Mouse (Mus musculus) heart, embryonic 10.5 days (tissue): ENCODE results near the gene Sorcs2. TPM values are rescaled to one million over a fixed set of nuclear protein-coding genes. Genes with fewer than 3 reads are reported as not detected.

Experiments
- DNase-seq: peaks from one replicate; pipeline ENCODE4 v3.0.0-alpha.2; 2017; ENCODE audit warnings: low spot score
- H3K27ac ChIP-seq: fragments of 300-500 bp; sonication (generic); 2 replicates; pipeline ENCODE4 v1.5.1; 2016; ENCODE audit warnings: mild to moderate bottlenecking
- H3K27me3 ChIP-seq: fragments of 300-500 bp; sonication (generic); 2 replicates; pipeline ENCODE4 v1.6.1; 2016; ENCODE audit warnings: mild to moderate bottlenecking; ENCODE audit not compliant: poor library complexity, insufficient read depth, severe bottlenecking
- H3K36me3 ChIP-seq: fragments of 300-500 bp; sonication (generic); 2 replicates; pipeline ENCODE4 v1.6.1; 2016; ENCODE audit warnings: mild to moderate bottlenecking, moderate library complexity
- H3K4me1 ChIP-seq: fragments of 300-500 bp; sonication (generic); 2 replicates; pipeline ENCODE4 v1.6.1; 2016; ENCODE audit warnings: mild to moderate bottlenecking
- H3K4me3 ChIP-seq: fragments of 300-500 bp; sonication (generic); 2 replicates; pipeline ENCODE4 v1.5.1; 2016; ENCODE audit warnings: mild to moderate bottlenecking, moderate library complexity
- H3K9me3 ChIP-seq: fragments of 300-500 bp; sonication (generic); 2 replicates; pipeline ENCODE4 v1.6.1; 2016; ENCODE audit warnings: mild to moderate bottlenecking, moderate library complexity
- WGBS: fragments of 180-500 bp; shearing (Covaris S2); methylation state at CpG from one replicate; pipeline ENCODE4 v1.1.7; 2016; 5-methylcytosine and 5-hydroxymethylcytosine counted together
- polyA plus RNA-seq: library from polyadenylated mRNA; unstranded; fragments of >200 nt; fragmentation: Nextera tagmentation; extraction: Ambion mirVana; gene quantifications from 2 replicates; pipeline ENCODE4 v1.2.1, GENCODE M21; 2016

Gene Sorcs2
- polyA plus RNA-seq, 1 experiment from 2014 or later = 6.9 TPM

- DNase-seq = no peak
- Histone ChIP-seq H3K36me3 (no peaks in the 10 kb centered on the region), H3K9me3 (no peaks in the 10 kb centered on the region), H3K4me1 (peaks cover 47% of the 10 kb centered on the region), H3K4me3 (no peak overlapping the region), H3K27ac (no peak overlapping the region), H3K27me3 (0 out of 2 replicates have a peak, but pooled peaks cover 7% of the 10 kb centered on the region)
- WGBS = 64% methylated on average over 6 of the region's 6 CpGs
Measured at GRCm38 (mm10) chr5:36223787-36224186, 174.2 kb downstream of the Sorcs2 start.

GRCm38 (mm10) chr5:36220626-36221025, 177.3 kb downstream of the Sorcs2 start:
- Histone ChIP-seq H3K27me3 (0 out of 2 replicates have a peak, but pooled peaks cover 7% of the 10 kb centered on the region), H3K36me3 (no peaks in the 10 kb centered on the region), H3K27ac (no peak overlapping the region), H3K4me1 (peaks cover 19% of the 10 kb centered on the region), H3K9me3 (peaks cover 5% of the 10 kb centered on the region; the same call in 1 of the 2 replicates), H3K4me3 (no peak overlapping the region)
- DNase-seq = no peak
- 72% methylated on average over 6 of the region's 6 CpGs for WGBS

- no peak for DNase-seq
- Histone ChIP-seq H3K4me1 (peaks cover 19% of the 10 kb centered on the region), H3K36me3 (no peaks in the 10 kb centered on the region), H3K9me3 (peaks cover 5% of the 10 kb centered on the region; the same call in 1 of the 2 replicates), H3K27me3 (0 out of 2 replicates have a peak, but pooled peaks cover 7% of the 10 kb centered on the region), H3K4me3 (no peak overlapping the region), H3K27ac (no peak overlapping the region)
- WGBS = 87% methylated on average over 4 of the region's 4 CpGs
Measured at GRCm38 (mm10) chr5:36220105-36220504, 177.8 kb downstream of the Sorcs2 start.

GRCm38 (mm10) chr5:36213310-36213709, 184.6 kb downstream of the Sorcs2 start:
- H3K4me1 ChIP-seq = no peaks in the 10 kb centered on the region; the same call in 1 of the 2 replicates
- H3K27me3 ChIP-seq = no peaks in the 10 kb centered on the region; the same call in none of the 2 replicates
- no peak for DNase-seq
- 0 out of 2 replicates have a peak, but pooled peaks cover 5% of the 10 kb centered on the region for H3K36me3 ChIP-seq
- no peak overlapping the region for H3K27ac ChIP-seq
- H3K9me3 ChIP-seq = peaks cover 11% of the 10 kb centered on the region
- 87% methylated on average over 10 of the region's 10 CpGs for WGBS
- H3K4me3 ChIP-seq = no peak overlapping the region

- WGBS = 82% methylated on average over 3 of the region's 3 CpGs
- no peak for DNase-seq
- Histone ChIP-seq H3K4me1 (no peaks in the 10 kb centered on the region; the same call in none of the 2 replicates), H3K4me3 (no peak overlapping the region), H3K9me3 (no peaks in the 10 kb centered on the region), H3K27me3 (peaks cover 3% of the 10 kb centered on the region), H3K27ac (no peak overlapping the region), H3K36me3 (no peaks in the 10 kb centered on the region)
Measured at GRCm38 (mm10) chr5:36208803-36209202, 189.1 kb downstream of the Sorcs2 start.

- 79% methylated on average over 11 of the region's 11 CpGs for whole genome bisulfite sequencing
- H3K36me3 ChIP-seq = no peaks in the 10 kb centered on the region
- no peak overlapping the region for H3K27ac ChIP-seq
- no peak overlapping the region for H3K4me3 ChIP-seq
- peaks cover 3% of the 10 kb centered on the region for H3K27me3 ChIP-seq
- no peaks in the 10 kb centered on the region for H3K9me3 ChIP-seq
- H3K4me1 ChIP-seq = peaks cover 4% of the 10 kb centered on the region
- no peak for DNase-seq
Measured at GRCm38 (mm10) chr5:36205397-36205796, 192.5 kb downstream of the Sorcs2 start.

- 84% methylated on average over 10 of the region's 10 CpGs for WGBS
Measured at GRCm38 (mm10) chr5:36203916-36204315, 194.0 kb downstream of the Sorcs2 start, which contains the start of gene Psapl1. Gene Psapl1, plus strand, starts transcription at chr5:36204021.

GRCm38 (mm10) chr5:36203421-36203820, 194.5 kb downstream of the Sorcs2 start:
- 85% methylated on average over 5 of the region's 5 CpGs for WGBS
- H3K4me1 ChIP-seq = peaks cover 4% of the 10 kb centered on the region
- no peaks in the 10 kb centered on the region for H3K36me3 ChIP-seq
- H3K9me3 ChIP-seq = no peaks in the 10 kb centered on the region
- 0 out of 2 replicates have a peak, but pooled peaks cover 3% of the 10 kb centered on the region for H3K27me3 ChIP-seq
- no peak overlapping the region for H3K4me3 ChIP-seq
- DNase-seq = no peak
- H3K27ac ChIP-seq = no peak overlapping the region

More at GRCm38 (mm10) chr5:36203916-36204315, 194.0 kb downstream of the Sorcs2 start, which contains the start of gene Psapl1:
- peaks cover 4% of the 10 kb centered on the region for H3K4me1 ChIP-seq
- DNase-seq = no peak
- H3K9me3 ChIP-seq = no peaks in the 10 kb centered on the region
- no peak within 1 kb of the TSS for H3K4me3 ChIP-seq
- H3K27me3 ChIP-seq = peaks cover 3% of the 10 kb centered on the region; the same call in 1 of the 2 replicates
- no peaks in the 10 kb centered on the region for H3K36me3 ChIP-seq
- no peak within 1 kb of the TSS for H3K27ac ChIP-seq

- no peak overlapping the region for H3K27ac ChIP-seq
- 66% methylated on average over 5 of the region's 5 CpGs for WGBS
- H3K4me1 ChIP-seq = peaks cover 4% of the 10 kb centered on the region
- H3K9me3 ChIP-seq = no peaks in the 10 kb centered on the region
- 0 out of 2 replicates have a peak, but pooled peaks cover 3% of the 10 kb centered on the region for H3K27me3 ChIP-seq
- no peak for DNase-seq
- no peak overlapping the region for H3K4me3 ChIP-seq
- no peaks in the 10 kb centered on the region for H3K36me3 ChIP-seq
Measured at GRCm38 (mm10) chr5:36202781-36203180, 195.2 kb downstream of the Sorcs2 start.

GRCm38 (mm10) chr5:36199519-36199918, 198.4 kb downstream of the Sorcs2 start:
- 0 out of 2 replicates have a peak, but pooled peaks cover 3% of the 10 kb centered on the region for H3K27me3 ChIP-seq
- no peaks in the 10 kb centered on the region for H3K36me3 ChIP-seq
- no peak overlapping the region for H3K27ac ChIP-seq
- no peaks in the 10 kb centered on the region for H3K9me3 ChIP-seq
- DNase-seq = no peak
- WGBS = 70% methylated on average over 1 of the region's 1 CpGs
- H3K4me3 ChIP-seq = no peak overlapping the region
- H3K4me1 ChIP-seq = peaks cover 14% of the 10 kb centered on the region

- 84% methylated on average over 4 of the region's 4 CpGs for WGBS
Measured at GRCm38 (mm10) chr5:36195436-36195835, 202.5 kb downstream of the Sorcs2 start.

GRCm38 (mm10) chr5:36194631-36195030, 203.3 kb downstream of the Sorcs2 start:
- 55% methylated on average over 4 of the region's 4 CpGs for WGBS
- Histone ChIP-seq H3K27me3 (peaks cover 4% of the 10 kb centered on the region; the same call in 1 of the 2 replicates), H3K36me3 (no peaks in the 10 kb centered on the region), H3K27ac (peak overlapping the region; percentile 36; the same call in 1 of the 2 replicates), H3K9me3 (no peaks in the 10 kb centered on the region), H3K4me1 (peaks cover 15% of the 10 kb centered on the region), H3K4me3 (no peak overlapping the region)
- DNase-seq = no peak

More at GRCm38 (mm10) chr5:36195436-36195835, 202.5 kb downstream of the Sorcs2 start:
- no peaks in the 10 kb centered on the region for H3K9me3 ChIP-seq
- H3K4me3 ChIP-seq = no peak overlapping the region
- no peaks in the 10 kb centered on the region for H3K36me3 ChIP-seq
- H3K27me3 ChIP-seq = peaks cover 4% of the 10 kb centered on the region; the same call in 1 of the 2 replicates
- 0 out of 2 replicates have a peak overlapping the region, but pooled peaks have one; percentile 36 for H3K27ac ChIP-seq
- H3K4me1 ChIP-seq = peaks cover 15% of the 10 kb centered on the region
- DNase-seq = no peak

GRCm38 (mm10) chr5:36192677-36193076, 205.3 kb downstream of the Sorcs2 start:
- Histone ChIP-seq H3K27ac (no peak overlapping the region), H3K27me3 (peaks cover 9% of the 10 kb centered on the region; the same call in 1 of the 2 replicates), H3K36me3 (no peaks in the 10 kb centered on the region), H3K4me3 (no peak overlapping the region), H3K4me1 (peaks cover 15% of the 10 kb centered on the region), H3K9me3 (no peaks in the 10 kb centered on the region)
- DNase-seq = no peak
- WGBS = 84% methylated on average over 2 of the region's 2 CpGs
